Mouse (Mus musculus) right cerebral cortex, postnatal 25 days (tissue): ENCODE measurements at regions not wholly inside any gene's neighbourhood (a gene's known extent, or its start where the extent isn't known, plus 50 kb on each side); places are given as distances from the start of the nearest gene placed in this dataset.

Experiments
- DNase-seq: peaks from one replicate; pipeline ENCODE4 v3.0.0; 2022

- no peak for DNase-seq
Observed at GRCm38 (mm10) chr2:106547117-106547516, 146.0 kb upstream of the Mpped2 start.

GRCm38 (mm10) chr2:106553666-106554065 lies 139.4 kb upstream of the Mpped2 start:
- DNase-seq: no peak

GRCm38 (mm10) chr2:106561571-106562090 lies 131.4 kb upstream of the Mpped2 start:
- no peak for DNase-seq

- no peak for DNase-seq
Observed at GRCm38 (mm10) chr2:106570226-106570625, 122.8 kb upstream of the Mpped2 start.

- DNase-seq: no peak
Observed at GRCm38 (mm10) chr2:106571346-106571745, 121.7 kb upstream of the Mpped2 start.

- no peak for DNase-seq
Observed at GRCm38 (mm10) chr2:106571913-106572312, 121.2 kb upstream of the Mpped2 start.

- DNase-seq: no peak
Observed at GRCm38 (mm10) chr2:106576746-106577323, 116.2 kb upstream of the Mpped2 start.

- no peak for DNase-seq
Observed at GRCm38 (mm10) chr2:106578062-106578461, 115.0 kb upstream of the Mpped2 start.

GRCm38 (mm10) chr2:106580663-106581062 lies 112.4 kb upstream of the Mpped2 start:
- peak; percentile 5 for DNase-seq

GRCm38 (mm10) chr2:106621251-106621650 lies 71.8 kb upstream of the Mpped2 start:
- no peak for DNase-seq

- no peak for DNase-seq
Observed at GRCm38 (mm10) chr2:106622326-106622725, 70.7 kb upstream of the Mpped2 start.

- no peak for DNase-seq
Observed at GRCm38 (mm10) chr2:106623680-106624079, 69.4 kb upstream of the Mpped2 start.

- no peak for DNase-seq
Observed at GRCm38 (mm10) chr2:106631986-106632385, 61.1 kb upstream of the Mpped2 start.
